Mouse (Mus musculus) spleen, postnatal 36 days (tissue): ENCODE data around the gene Slc39a3.
"Not testable (repeated sequence)": the region's sequence is repeated elsewhere in the genome, so short reads cannot be mapped to it uniquely, and the experiment has no call there.

Source experiments
- DNase-seq, 2 experiments: peaks; one replicate each; pipeline ENCODE4 v3.0.0; 2022; ENCODE audit warnings: low spot score in 2 of 2, mixed read lengths in 1 of 2

Gene Slc39a3

DNA sequence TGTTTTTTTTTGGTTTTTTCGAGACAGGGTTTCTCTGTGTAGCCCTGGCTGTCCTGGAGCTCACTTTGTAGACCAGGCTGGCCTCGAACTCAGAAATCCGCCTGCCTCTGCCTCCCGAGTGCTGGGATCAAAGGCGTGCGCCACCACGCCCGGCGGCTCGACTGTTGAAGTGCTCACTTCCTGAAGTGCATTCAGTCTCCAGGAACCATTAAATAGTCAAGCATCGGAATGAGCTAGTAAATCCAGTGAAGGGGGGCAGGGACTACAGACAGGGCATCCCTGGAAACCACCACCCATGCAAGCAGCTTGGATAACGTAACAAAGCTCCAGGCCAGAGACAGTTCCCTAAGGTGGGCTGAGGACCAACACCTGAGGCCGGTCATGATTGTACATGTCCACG is 8.0 kb upstream of the Slc39a3 start:
- not testable (repeated sequence) for DNase-seq

DNA sequence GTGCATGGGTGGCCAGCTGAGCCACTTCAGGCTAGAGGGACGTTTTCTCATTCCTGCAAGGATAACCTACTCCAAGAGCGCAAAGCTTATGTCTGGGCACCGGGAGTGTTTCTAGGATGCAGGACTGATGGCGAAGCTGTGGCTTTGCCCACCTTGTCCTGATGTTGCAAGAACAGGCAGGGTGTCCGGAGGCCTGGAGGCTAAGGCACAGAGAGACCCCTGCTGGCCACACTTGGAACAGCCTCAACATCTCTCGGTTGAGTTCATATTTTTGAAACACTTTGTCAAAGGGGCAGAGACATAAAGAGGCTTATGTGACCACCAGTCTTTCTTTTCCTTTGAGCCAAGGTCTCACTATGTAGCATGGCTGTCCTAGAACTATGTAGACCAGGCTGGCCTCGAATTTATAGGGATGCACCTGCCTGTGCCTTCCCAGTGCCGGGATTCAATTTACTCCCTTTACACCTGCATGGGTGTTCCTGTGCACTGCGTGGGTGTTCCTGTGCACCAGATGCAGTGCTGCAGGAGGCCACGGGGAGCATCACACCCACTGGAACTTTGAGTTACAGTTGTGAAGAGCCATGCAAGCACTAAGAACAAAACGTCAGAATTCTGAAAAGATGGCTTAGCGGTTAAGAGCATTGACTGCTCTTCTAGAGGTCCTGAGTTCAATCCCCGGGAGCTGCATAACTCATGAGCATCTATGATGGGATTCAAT is 4.4 kb upstream of the Slc39a3 start:
- peak; percentile 46 to 56 for DNase-seq

DNA sequence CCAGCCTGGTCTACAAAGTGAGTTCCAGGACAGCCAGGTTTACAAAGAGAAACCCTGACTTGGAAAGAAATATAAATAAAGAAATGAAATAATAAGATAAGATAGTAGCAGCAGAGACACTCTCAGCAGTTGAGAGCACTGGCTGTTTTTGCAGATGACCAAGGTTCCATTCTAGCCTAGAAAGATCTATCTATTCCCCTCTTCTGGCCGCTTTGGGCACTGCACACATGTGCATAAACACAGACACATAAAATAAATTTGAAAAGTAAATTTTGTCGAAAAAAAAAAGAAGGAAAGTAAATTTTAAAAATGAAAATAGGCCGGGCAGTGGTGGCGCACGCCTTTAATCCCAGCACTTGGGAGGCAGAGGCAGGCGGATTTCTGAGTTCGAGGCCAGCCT is 975 bp downstream of the Slc39a3 start:
- DNase-seq = peak in 1 of 2 experiments; percentile 24

GRCm38 (mm10) chr10:81033586-81033985 is 3.6 kb downstream of the Slc39a3 start:
- no peak for DNase-seq

DNA sequence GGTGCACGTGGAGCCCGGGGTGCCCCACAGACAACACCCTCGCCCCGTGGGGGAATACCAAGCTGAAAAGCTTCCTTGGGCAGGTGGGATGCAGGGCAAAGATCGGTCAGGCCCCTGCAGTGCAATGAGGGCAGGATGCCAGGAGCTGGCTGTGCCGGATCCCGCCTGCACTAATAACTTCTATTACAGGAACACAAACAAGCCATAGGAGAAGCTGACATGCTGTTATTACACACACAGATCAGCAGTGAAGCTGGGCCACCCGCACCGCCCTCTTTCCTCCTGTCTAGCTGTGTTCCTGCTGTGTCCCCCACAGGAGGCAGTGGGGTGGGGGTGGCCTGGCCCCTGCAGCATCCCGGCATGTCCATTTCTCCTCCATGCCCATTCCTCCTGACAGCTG is 8.2 kb downstream of the Slc39a3 start:
- DNase-seq = no peak

GRCm38 (mm10) chr10:81028219-81028618 is 9.0 kb downstream of the Slc39a3 start:
- DNase-seq = no peak

GRCm38 (mm10) chr10:81027331-81027730 is 9.9 kb downstream of the Slc39a3 start:
- DNase-seq = no peak

DNA sequence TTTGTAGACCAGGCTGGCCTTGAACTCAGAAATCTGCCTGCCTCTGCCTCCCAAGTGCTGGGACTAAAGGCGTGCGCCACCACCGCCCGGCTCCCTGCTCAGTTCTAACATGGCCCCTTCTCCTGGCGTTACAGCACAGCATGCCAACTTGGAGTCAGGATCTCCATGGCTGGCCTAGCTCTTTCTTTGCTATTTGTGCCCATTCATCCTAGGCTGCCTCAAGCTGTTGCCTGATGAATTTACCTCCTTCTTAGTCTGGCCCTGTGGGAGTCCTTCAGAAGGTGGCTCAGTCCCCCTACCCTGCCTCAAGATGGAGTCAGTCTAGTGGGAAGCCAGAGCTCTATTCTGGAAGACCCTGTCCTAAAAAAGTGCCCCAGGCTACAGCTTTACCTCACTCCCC is 10.4 kb downstream of the Slc39a3 start:
- DNase-seq = no peak

GRCm38 (mm10) chr10:81025639-81026275 is 11.5 kb downstream of the Slc39a3 start, which contains the start of gene Diras1:
TSS of gene Diras1 (minus strand) at chr10:81025662.
- DNase-seq = no peak

- DNase-seq = no peak
These were observed 12.1 kb downstream of the Slc39a3 start for GRCm38 (mm10) chr10:81025047-81025621.

- no peak for DNase-seq
These were observed 12.8 kb downstream of the Slc39a3 start for GRCm38 (mm10) chr10:81024346-81024937.

DNA sequence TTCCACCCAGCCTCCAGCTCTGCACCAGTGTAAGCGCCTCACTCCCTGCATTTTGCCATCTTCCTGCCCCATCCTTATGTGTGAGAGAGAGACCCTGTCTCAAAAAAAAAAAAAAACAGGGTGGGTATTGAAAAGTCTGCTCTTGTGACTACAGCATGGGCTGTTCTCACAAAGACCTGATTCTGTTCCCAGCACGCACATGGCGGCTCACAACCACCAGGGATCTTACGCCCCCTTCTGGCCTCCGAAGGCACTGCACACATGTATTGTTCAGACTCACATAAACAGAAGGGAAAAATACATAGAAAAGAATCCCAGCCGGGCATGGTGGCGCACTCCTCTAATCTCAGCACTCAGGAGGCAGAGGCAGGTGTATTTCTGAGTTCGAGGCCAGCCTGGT is 14.5 kb downstream of the Slc39a3 start:
- DNase-seq = no peak

DNA sequence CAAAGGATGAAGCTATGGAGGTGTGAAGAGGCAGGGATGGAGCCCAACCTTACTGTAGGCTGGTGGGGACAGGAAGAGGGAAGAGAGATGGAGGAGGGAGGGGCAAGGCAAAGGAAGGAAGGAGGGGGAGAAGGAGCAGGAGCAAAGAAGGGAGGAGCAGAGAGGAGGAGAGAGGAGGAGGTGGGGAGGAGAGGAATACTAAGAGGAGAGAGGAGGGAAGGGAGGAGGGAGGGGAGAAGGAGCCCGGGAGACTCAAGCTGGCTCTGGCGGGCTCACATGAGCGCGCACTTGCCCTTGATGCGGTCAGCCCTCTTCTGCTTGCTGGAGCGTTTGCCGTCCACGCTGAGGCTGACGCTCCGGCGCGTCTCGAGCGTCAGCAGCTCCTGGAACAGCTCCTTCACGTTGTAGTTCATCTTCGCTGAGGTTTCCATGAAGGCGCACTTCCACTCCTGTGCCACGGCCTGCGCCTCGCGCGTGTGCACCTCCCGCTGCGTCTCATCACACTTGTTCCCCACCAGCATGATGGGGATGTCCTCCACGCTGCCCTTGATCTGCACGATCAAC is 15.6 kb downstream of the Slc39a3 start:
- no peak for DNase-seq

DNA sequence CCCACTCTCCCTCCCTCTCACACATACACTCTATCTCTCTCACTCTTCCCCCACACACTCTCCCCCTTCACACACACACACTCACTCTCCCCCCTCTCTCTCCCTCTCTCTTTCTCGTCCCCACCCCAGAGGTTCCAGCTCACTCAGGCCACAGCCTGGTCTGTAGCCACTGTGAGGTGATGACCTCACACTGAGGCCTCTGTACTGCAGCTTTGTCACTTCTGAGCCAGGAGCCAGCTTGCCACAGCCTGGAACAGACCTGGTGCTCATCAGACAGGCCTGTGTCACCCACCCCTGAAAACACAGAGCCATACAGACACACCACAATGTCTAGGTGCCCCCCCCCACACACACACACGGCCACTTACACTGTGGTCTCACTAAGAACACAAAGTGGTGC is 17.0 kb downstream of the Slc39a3 start:
- DNase-seq = no peak

- no peak for DNase-seq
These were observed 17.5 kb downstream of the Slc39a3 start for GRCm38 (mm10) chr10:81019687-81020086.

- no peak for DNase-seq
These were observed 18.9 kb downstream of the Slc39a3 start for GRCm38 (mm10) chr10:81018326-81018725.

- DNase-seq = peak; percentile 58 to 61
These were observed 20.6 kb downstream of the Slc39a3 start for GRCm38 (mm10) chr10:81016645-81017044.

GRCm38 (mm10) chr10:81015666-81016065 is 21.6 kb downstream of the Slc39a3 start:
- no peak for DNase-seq

- peak; percentile 88 to 90 for DNase-seq
These were observed 22.5 kb downstream of the Slc39a3 start, which contains the start of gene Gng7 for GRCm38 (mm10) chr10:81014393-81015384. TSS of gene Gng7 (minus strand) at chr10:81014945.

DNA sequence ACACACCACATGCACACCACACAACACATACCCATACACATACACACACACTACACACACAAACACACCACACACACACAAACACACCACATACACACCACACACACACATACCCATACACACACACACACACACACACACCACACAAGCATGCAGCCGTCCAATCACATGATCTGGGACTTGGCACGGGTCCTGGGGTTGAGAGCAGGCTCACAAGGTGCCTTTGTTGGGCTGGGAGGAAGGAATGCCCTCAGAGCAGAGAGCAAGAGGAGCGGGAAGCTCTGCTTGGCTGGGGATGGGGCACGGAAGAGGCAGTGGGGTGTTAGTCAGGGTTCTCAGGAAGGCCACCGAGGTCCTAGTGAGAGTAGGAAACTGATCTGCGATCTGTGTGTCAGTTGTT is 26.4 kb downstream of the Slc39a3 start:
- no peak for DNase-seq

DNA sequence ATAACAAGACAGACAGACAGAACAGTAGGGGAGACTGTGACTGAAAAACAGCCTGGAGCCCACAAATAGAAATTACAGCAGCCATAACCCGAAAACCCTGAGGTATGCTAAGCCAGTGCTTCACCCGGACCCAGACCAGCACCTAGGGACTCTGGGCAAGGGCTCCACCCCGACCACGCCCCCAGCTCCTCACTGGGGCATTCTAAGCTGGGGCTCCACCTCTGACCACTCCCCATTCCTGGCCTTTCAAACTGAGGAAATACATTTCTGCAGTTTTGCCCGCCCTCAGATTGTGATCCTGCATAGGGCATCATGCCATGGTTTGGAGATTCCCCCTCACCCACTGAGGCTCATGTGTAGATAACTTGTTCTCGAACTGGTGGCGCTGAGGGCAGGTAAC is 30.0 kb downstream of the Slc39a3 start:
- DNase-seq = no peak
